Mouse (Mus musculus) central nervous system, embryonic 11.5 days (tissue): Measurements from ENCODE around the gene Ivl. TPM values are rescaled to one million over a fixed set of nuclear protein-coding genes. Genes with fewer than 3 reads are reported as not detected.

Experiments used
- polyA plus RNA-seq: library from polyadenylated mRNA; depleted of rRNA; stranded (reverse); fragments of >200 nt; gene quantifications from 2 replicates; pipeline ENCODE4 v1.2.3, GENCODE M21; 2012; rRNA removed

The Ivl gene
- polyA plus RNA-seq = 0.02 and 0.04 TPM in 2 replicates

DNA sequence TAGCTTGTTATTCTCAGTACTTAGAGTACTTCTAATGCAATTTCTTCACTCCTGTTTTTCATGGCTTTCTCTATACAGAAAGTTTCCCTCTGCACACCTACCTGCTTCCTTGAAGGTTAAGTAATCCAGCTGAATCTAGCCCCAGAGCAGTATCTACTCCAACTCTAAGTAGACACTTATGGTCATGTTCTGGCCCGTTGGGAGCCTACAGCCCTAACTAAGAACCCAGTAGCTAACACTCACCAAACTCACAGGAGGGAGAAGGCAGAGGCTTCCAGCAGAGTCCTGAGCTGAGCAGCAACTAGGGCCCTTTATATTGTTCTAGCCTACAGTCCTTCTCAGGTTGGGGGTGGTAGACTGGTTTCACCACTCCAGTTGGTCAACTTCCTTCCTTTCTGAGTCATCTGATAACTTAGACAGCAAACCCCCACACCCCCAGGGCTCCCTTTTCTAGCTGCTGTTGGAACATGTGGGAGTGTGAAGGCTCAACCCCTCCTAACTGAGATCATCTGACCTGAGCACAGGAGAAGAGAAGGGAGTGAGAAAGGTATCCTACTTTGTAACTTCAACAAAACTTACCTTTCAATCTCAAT lies at the start of gene Ivl:
Gene Ivl (minus strand): TSS at position 287 of the 593 bp plus-strand sequence.

DNA sequence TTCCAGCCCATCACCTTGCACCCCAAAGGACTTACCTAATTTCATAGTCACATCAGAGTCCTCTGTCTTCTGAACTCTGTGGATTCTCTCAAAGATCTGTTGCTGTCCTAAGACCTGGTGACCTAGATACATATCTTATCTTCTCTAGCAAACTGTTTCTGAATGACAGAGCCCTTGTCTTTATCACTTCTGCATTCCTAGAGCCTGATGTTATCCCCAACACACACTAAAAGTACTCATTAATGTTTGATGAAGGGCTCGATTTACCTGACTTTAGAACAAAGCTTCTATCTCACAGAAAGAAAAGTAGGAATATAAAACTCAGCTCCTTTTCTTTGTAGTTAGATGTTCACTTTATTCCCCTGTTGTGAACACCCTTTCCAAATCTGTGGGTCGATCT lies 48.0 kb upstream of the Ivl start, which contains the start of gene Lce6a:
Gene Lce6a (minus strand): TSS at position 101 of the 400 bp plus-strand sequence.

DNA sequence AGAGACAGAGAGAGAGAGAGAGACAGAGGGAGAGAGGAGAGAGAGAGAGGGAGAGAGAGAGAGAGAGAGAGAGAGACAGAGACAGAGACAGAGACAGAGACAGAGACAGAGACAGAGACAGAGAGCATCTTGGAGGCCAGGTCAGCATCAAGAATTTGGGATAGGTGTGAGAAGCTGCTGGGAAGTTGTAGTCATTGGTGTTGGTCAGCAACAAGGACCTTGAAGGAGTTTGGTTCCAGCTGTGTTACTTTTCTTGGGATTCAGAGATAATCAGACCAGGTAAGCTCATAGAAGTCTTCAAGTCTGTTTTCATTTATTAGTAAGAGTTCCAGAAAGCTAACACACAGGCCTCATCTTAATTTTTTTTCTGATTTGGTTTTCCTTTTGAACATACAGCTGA lies 33.9 kb upstream of the Ivl start, which contains the start of gene 2210017I01Rik:
Gene 2210017I01Rik (minus strand): TSS at position 101 of the 400 bp plus-strand sequence.

DNA sequence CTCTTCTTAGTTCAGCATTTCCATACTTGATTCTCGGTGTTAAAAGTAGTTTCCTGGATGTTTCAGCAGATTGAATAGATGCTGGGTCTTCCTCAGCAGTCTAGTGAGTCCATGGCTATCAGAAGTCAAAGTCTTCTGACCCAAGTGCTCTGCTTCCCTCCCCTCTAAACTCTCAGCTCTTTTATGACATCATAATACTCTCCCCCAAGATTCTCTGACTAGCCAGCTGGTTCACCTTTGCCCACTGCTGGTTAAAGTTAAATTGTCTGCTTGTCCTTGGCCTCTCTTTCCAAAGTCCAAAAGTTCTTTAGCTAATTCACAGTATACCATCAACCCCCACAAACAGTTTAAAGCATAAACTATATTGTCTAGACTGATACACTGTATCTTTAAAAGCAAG lies 15.3 kb upstream of the Ivl start, which contains the start of gene Smcp:
Gene Smcp (minus strand): TSS at position 140 of the 400 bp plus-strand sequence.

DNA sequence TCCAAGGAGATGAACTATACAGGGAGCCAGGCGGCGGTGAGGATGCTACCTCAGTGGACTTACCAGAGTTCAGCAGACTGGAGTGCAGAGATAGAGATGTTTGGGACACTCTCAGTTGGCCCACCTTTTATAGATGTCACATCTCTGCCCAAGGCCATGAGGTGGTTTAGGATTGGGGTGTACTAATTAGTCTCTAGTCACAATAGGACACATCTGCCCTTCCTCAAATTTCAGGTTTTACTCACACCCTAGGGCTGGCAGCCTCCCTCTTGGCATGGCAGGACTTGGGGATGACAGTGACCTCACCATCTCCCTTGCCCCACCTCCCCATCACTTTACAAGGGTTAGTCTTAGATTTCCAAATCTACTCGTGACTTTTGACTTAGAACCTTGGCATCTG lies 39.1 kb downstream of the Ivl start, which contains the start of gene 2310046K23Rik:
Gene 2310046K23Rik (minus strand): TSS at position 101 of the 400 bp plus-strand sequence.

Other genes with a start within 250 kb of the Ivl start
- gene Sprr2d, start 234.6 kb downstream of the Ivl start, polyA plus RNA-seq = not detected in 2 replicates
- gene Sprr2e, start 221.6 kb downstream of the Ivl start, polyA plus RNA-seq = not detected in 2 replicates
- not detected in 2 replicates for gene Sprr2f, start 208.5 kb downstream of the Ivl start, polyA plus RNA-seq
- not detected in 2 replicates for gene Sprr2h, start 188.1 kb downstream of the Ivl start, polyA plus RNA-seq
- not detected in 2 replicates for gene Sprr2i, start 165.7 kb downstream of the Ivl start, polyA plus RNA-seq
- not detected in 2 replicates for gene Sprr2j-ps, start 155.7 kb downstream of the Ivl start, polyA plus RNA-seq
- 2.8 and 5.1 TPM in 2 replicates for gene Gm9774, start 144.3 kb downstream of the Ivl start, polyA plus RNA-seq
- gene Sprr2k, start 141.2 kb downstream of the Ivl start, polyA plus RNA-seq = not detected in 2 replicates
- not detected in 2 replicates for gene Sprr1b, start 134.9 kb downstream of the Ivl start, polyA plus RNA-seq
- not detected in 2 replicates for gene Sprr3, start 115.0 kb downstream of the Ivl start, polyA plus RNA-seq
- gene Sprr1a, start 87.8 kb downstream of the Ivl start, polyA plus RNA-seq = 0.08 and 0.10 TPM in 2 replicates
- gene Sprr4, start 73.2 kb downstream of the Ivl start, polyA plus RNA-seq = not detected in 2 replicates
- not detected in 2 replicates for gene 2310046K23Rik, start 39.2 kb downstream of the Ivl start, polyA plus RNA-seq
- gene Smcp, start 15.3 kb upstream of the Ivl start, polyA plus RNA-seq = not detected in 2 replicates
- gene 2210017I01Rik, start 33.8 kb upstream of the Ivl start, polyA plus RNA-seq = not detected in 2 replicates
- gene Lce6a, start 47.9 kb upstream of the Ivl start, polyA plus RNA-seq = not detected in 2 replicates
- gene Lce1a1, start 74.6 kb upstream of the Ivl start, polyA plus RNA-seq = not detected in 2 replicates
- not detected in 2 replicates for gene Lce1b, start 83.2 kb upstream of the Ivl start, polyA plus RNA-seq
- gene Lce1a2, start 96.6 kb upstream of the Ivl start, polyA plus RNA-seq = not detected in 2 replicates
- gene Lce1c, start 105.5 kb upstream of the Ivl start, polyA plus RNA-seq = not detected in 2 replicates
- not detected in 2 replicates for gene Lce1d, start 113.5 kb upstream of the Ivl start, polyA plus RNA-seq
- not detected in 2 replicates for gene Lce1e, start 135.3 kb upstream of the Ivl start, polyA plus RNA-seq
- gene Lce1f, start 146.6 kb upstream of the Ivl start, polyA plus RNA-seq = not detected in 2 replicates
- gene Gm38119, start 165.4 kb upstream of the Ivl start, polyA plus RNA-seq = not detected in 2 replicates
- not detected in 2 replicates for gene Lce1g, start 178.6 kb upstream of the Ivl start, polyA plus RNA-seq
- gene Lce1h, start 191.3 kb upstream of the Ivl start, polyA plus RNA-seq = not detected in 2 replicates
- gene Lce1i, start 205.2 kb upstream of the Ivl start, polyA plus RNA-seq = not detected in 2 replicates
- gene Lce1j, start 216.8 kb upstream of the Ivl start, polyA plus RNA-seq = not detected in 2 replicates
- not detected in 2 replicates for gene Lce1k, start 234.2 kb upstream of the Ivl start, polyA plus RNA-seq